Mouse (Mus musculus): ENCODE data around the gene Uck1.

- peak; percentile 79; the same call in 1 of the 2 replicates for TF ChIP-seq POLR2A (IDR thresholded peaks at IDR 0.05; ENCODE audit: control insufficient read depth, low read depth, low read length)
- TF ChIP-seq CTCF (IDR thresholded peaks at IDR 0.05; ENCODE audit: control insufficient read depth, insufficient read depth, insufficient replicate concordance, low read depth, low read length) = no peak
These were observed 28.5 kb upstream of the Uck1 start for GRCm38 (mm10) chr2:32288371-32288931.

Measured in testis, adult 2 months (tissue).